In the genomic region with DNA sequence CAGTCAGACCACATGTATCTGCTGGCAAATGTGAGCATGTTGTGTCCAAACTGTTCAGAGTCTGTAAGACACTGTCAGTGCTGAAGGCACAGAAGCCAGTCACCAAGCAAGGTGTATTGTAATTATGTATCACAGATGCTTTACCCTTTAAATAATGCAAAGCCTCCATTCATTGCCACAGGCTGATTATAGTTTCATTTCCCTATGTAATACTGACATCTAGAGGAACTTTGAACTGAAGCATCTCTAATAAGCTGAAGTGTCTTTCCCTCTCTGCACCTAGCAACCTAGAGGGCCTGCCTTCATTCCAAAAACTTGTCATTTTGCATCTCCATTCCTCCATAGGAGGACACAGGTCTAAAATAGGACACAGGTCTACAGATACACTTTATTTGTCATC, we compare ENCODE assay signal across 10 mouse cellular contexts. TPM values are rescaled to one million over a fixed set of nuclear protein-coding genes. Genes with fewer than 3 reads are reported as not detected.
A peak's percentile ranks its signal among the peaks of the same experiment; 100 is the strongest.
DNase-seq lines count a peak whose midpoint lies in the region; ATAC-seq and TF ChIP-seq lines count a peak whose summit lies in the region.
"Had no signal": no experiment of that assay in that cellular context is flagged by ENCODE, and none has a peak within 500 bp of the region (broad histone marks: within the 10 kb centered on the region; RNA-seq: fewer than 3 reads in every experiment).

No protein-coding gene starts in this region.

- H3K9ac ChIP-seq in forebrain, embryonic 14.5 days (ENCODE audit: low read length) = no peak overlapping the region
- H3K9ac ChIP-seq in forebrain, embryonic 11.5 days (ENCODE audit: low read length) = no peak overlapping the region
- no peak overlapping the region for H3K9ac ChIP-seq in limb, embryonic 14.5 days (ENCODE audit: low read depth, low read length, severe bottlenecking)

- no peak overlapping the region for H3K4me3 ChIP-seq in forebrain, embryonic 14.5 days (ENCODE audit: low read depth, low read length)
- no peak overlapping the region for H3K4me3 ChIP-seq in forebrain, embryonic 11.5 days (ENCODE audit: low read depth, low read length)
- H3K4me3 ChIP-seq in limb, embryonic 14.5 days (replicated peaks; ENCODE audit: low read length) = no peak overlapping the region
- no peak overlapping the region for H3K4me3 ChIP-seq in limb, embryonic 10.5 days

- no peaks in the 10 kb centered on the region for H3K27me3 ChIP-seq in forebrain, embryonic 14.5 days (replicated peaks; ENCODE audit: control insufficient read depth, insufficient read depth, low read length)
- no peaks in the 10 kb centered on the region for H3K27me3 ChIP-seq in forebrain, embryonic 11.5 days (ENCODE audit: control insufficient read depth, insufficient read depth, low read length)
- no peaks in the 10 kb centered on the region for H3K27me3 ChIP-seq in limb, embryonic 14.5 days (ENCODE audit: control insufficient read depth, insufficient read depth, low read length)
- peaks cover 9% of the 10 kb centered on the region; the same call in 1 of the 2 replicates for H3K27me3 ChIP-seq in limb, embryonic 10.5 days (ENCODE audit: low read depth, poor library complexity, severe bottlenecking)

- no peak for ATAC-seq in forebrain, embryonic 14.5 days
- ATAC-seq in forebrain, embryonic 11.5 days (replicated peaks; ENCODE audit: low FRiP score) = no peak
- no peak for ATAC-seq in limb, embryonic 14.5 days (ENCODE audit: low FRiP score, low read depth)
- no peak; the same call in 1 of the 2 replicates for ATAC-seq in megakaryocyte, adult 5-6 weeks (ENCODE audit: poor library complexity, severe bottlenecking)

- no peaks in the 10 kb centered on the region for H3K9me3 ChIP-seq in forebrain, embryonic 14.5 days (replicated peaks; ENCODE audit: control insufficient read depth, low read length)
- no peaks in the 10 kb centered on the region for H3K9me3 ChIP-seq in forebrain, embryonic 11.5 days (ENCODE audit: control insufficient read depth, low read length)
- no peaks in the 10 kb centered on the region for H3K9me3 ChIP-seq in limb, embryonic 14.5 days (ENCODE audit: control insufficient read depth, low read length)
- H3K9me3 ChIP-seq in limb, embryonic 10.5 days (replicated peaks) = no peaks in the 10 kb centered on the region

- H3K4me1 ChIP-seq in forebrain, embryonic 14.5 days (ENCODE audit: control insufficient read depth, insufficient read depth, low read length) = no peaks in the 10 kb centered on the region
- H3K4me1 ChIP-seq in forebrain, embryonic 11.5 days (replicated peaks; ENCODE audit: control insufficient read depth, insufficient read depth, low read length) = no peaks in the 10 kb centered on the region
- 0 out of 2 replicates have a peak, but pooled peaks cover 2% of the 10 kb centered on the region for H3K4me1 ChIP-seq in limb, embryonic 14.5 days (ENCODE audit: control insufficient read depth, insufficient read depth, low read length)
- H3K4me1 ChIP-seq in limb, embryonic 10.5 days = no peaks in the 10 kb centered on the region

- H3K36me3 ChIP-seq in forebrain, embryonic 14.5 days (ENCODE audit: control insufficient read depth, insufficient read depth, low read length) = no peaks in the 10 kb centered on the region
- H3K36me3 ChIP-seq in forebrain, embryonic 11.5 days (ENCODE audit: control insufficient read depth, insufficient read depth, low read length) = no peaks in the 10 kb centered on the region
- no peaks in the 10 kb centered on the region for H3K36me3 ChIP-seq in limb, embryonic 14.5 days (ENCODE audit: control insufficient read depth, insufficient read depth, low read length)
- H3K36me3 ChIP-seq in limb, embryonic 10.5 days = no peaks in the 10 kb centered on the region

- H3K4me2 ChIP-seq in forebrain, embryonic 14.5 days (ENCODE audit: low read length) = no peak overlapping the region
- H3K4me2 ChIP-seq in forebrain, embryonic 11.5 days (ENCODE audit: low read depth, low read length, severe bottlenecking) = no peak overlapping the region
- H3K4me2 ChIP-seq in limb, embryonic 14.5 days (replicated peaks; ENCODE audit: low read depth, low read length, severe bottlenecking) = no peak overlapping the region

- DNase-seq in forebrain, embryonic 14.5 days (ENCODE audit: low spot score) = peak; percentile 41
- no peak for DNase-seq in forebrain, embryonic 11.5 days (ENCODE audit: low spot score)
- peak; percentile 45 for DNase-seq in limb, embryonic 14.5 days (ENCODE audit: low spot score)
- no peak for DNase-seq in limb, embryonic 10.5 days (ENCODE audit: low spot score)
- DNase-seq in Muller cell, postnatal 12 days (ENCODE audit: inconsistent ontology term) = peak; percentile 35
- peak; percentile 27 for DNase-seq in induced T-regulatory cell, adult 2 months (ENCODE audit: low read depth)
- no peak for DNase-seq in spleen, postnatal 4 days (ENCODE audit: low spot score in 2 of 2)
- DNase-seq: heart, postnatal 4 days; thymus, postnatal 25 days had no signal

- H3K27ac ChIP-seq in forebrain, embryonic 14.5 days (ENCODE audit: low read depth, low read length) = no peak overlapping the region
- H3K27ac ChIP-seq in forebrain, embryonic 11.5 days (ENCODE audit: low read depth, low read length) = no peak overlapping the region
- no peak overlapping the region for H3K27ac ChIP-seq in limb, embryonic 14.5 days (replicated peaks; ENCODE audit: low read depth, low read length)
- no peak overlapping the region for H3K27ac ChIP-seq in limb, embryonic 10.5 days

- no peak for TF ChIP-seq POLR2A in limb, embryonic 14.5 days (IDR thresholded peaks at IDR 0.05; ENCODE audit: borderline replicate concordance, extremely low read depth, insufficient read depth, insufficient read length)

RNA-seq across cellular contexts. Expression of a gene that starts 52.5 kb away (rescaled TPM):
- polyA plus RNA-seq in forebrain, embryonic 14.5 days (2014; fragmentation: Nextera tagmentation; extraction: Ambion mirVana) = 0.07 TPM in 1 of 2 replicates, not detected in the other
- polyA plus RNA-seq in forebrain, embryonic 11.5 days (2014; fragmentation: Nextera tagmentation; extraction: Ambion mirVana) = 0.11 TPM in 1 of 2 replicates, not detected in the other
- 16.6 and 18.6 TPM in 2 replicates for polyA plus RNA-seq in limb, embryonic 14.5 days (2012; rRNA removed)
- polyA plus RNA-seq in limb, embryonic 14.5 days (2014; fragmentation: Nextera tagmentation; extraction: Ambion mirVana) = 8.9 and 11.2 TPM in 2 replicates
- polyA plus RNA-seq in limb, embryonic 10.5 days (2016; fragmentation: Nextera tagmentation; extraction: Ambion mirVana) = 0.13 and 0.26 TPM in 2 replicates
- total RNA-seq in megakaryocyte, adult 5-6 weeks (2015) = not detected in 2 replicates
- total RNA-seq in megakaryocyte, adult 5-6 weeks (2017) = not detected in 2 replicates

Comparison
In these comparisons a context has a peak if more than half of its experiments do, and no peak if none do; other contexts are left out.
1. DNase-seq: peak in forebrain, embryonic 14.5 days (single experiment), limb, embryonic 14.5 days (single experiment), Muller cell, postnatal 12 days (single experiment) and induced T-regulatory cell, adult 2 months (single experiment); none in forebrain, embryonic 11.5 days (single experiment), limb, embryonic 10.5 days (single experiment) and spleen, postnatal 4 days (0 of 2).